Mouse (Mus musculus): ENCODE results near the gene Serhl.

- TF ChIP-seq CTCF (IDR thresholded peaks at IDR 0.05; ENCODE audit: extremely low read depth, insufficient read depth, low read length) (peak; percentile 55; the same call in 1 of the 2 replicates), POLR2A (IDR thresholded peaks at IDR 0.05; ENCODE audit: extremely low read depth, insufficient read depth, low read length) (no peak)
Measured at GRCm38 (mm10) chr15:83156929-83157666, 67.8 kb downstream of the Serhl start.

All from cortical plate, adult 2 months (tissue).